Comparison of ENCODE assay signal across 9 mouse cellular contexts in the genomic region with DNA sequence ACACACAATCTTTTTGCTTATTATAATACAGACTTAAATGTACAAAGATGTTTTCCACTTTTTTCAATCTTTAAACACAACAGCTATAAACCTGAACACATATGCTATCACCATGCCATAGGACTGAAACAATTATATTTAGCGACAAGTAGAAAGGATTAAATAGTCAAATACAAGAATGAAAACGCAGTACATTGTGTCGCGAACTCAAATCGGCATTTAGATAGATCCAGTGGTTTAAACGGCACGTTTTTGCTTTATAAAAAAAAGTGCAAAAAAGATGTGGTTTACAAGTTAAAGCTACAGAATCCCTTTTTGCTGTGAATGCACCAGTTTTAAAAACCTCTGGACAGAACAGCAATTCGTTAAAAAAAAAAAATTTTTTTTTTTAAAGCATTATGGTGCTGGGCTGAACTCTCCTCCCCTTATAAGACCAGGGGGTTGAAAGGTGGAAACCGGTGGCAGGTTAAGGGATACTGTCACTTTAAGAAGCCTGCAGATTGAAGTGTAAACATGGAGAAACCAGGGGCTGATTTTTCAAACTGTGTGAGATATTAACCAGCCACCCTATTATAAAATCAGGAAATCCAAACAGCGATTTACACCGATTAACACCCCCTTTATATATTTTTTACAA. TPM values are rescaled to one million over a fixed set of nuclear protein-coding genes. Genes with fewer than 3 reads are reported as not detected.
A peak's percentile ranks its signal among the peaks of the same experiment; 100 is the strongest.
DNase-seq lines count a peak whose midpoint lies in the region; ATAC-seq lines count a peak whose summit lies in the region.
"Had no signal": no experiment of that assay in that cellular context is flagged by ENCODE, and none has a peak within 500 bp of the region (broad histone marks: within the 10 kb centered on the region; RNA-seq: fewer than 3 reads in every experiment).

No protein-coding gene starts in this region.

- no peak overlapping the region for H3K27ac ChIP-seq in heart, embryonic 11.5 days (ENCODE audit: low read depth, low read length)
- peak overlapping the region; percentile 51 for H3K27ac ChIP-seq in heart, embryonic 16.5 days (ENCODE audit: low read length)
- H3K27ac ChIP-seq in midbrain, embryonic 10.5 days (replicated peaks): peak overlapping the region; percentile 99

- DNase-seq in heart, adult 9 months (ENCODE audit: low spot score in 2 of 2): no peak
- DNase-seq in MN1 (ENCODE audit: low spot score): peak; percentile 35
- no peak for DNase-seq in midbrain, embryonic 10.5 days (ENCODE audit: low spot score)
- DNase-seq in gastrocnemius, postnatal 25 days: no peak
- DNase-seq in layer of hippocampus, adult 18-20 months (ENCODE audit: low spot score in 2 of 2): no peak
- no peak for DNase-seq in lung, adult 18-20 months

- H3K4me1 ChIP-seq in heart, embryonic 11.5 days (ENCODE audit: control insufficient read depth, insufficient read depth, low read length): peaks cover 18% of the 10 kb centered on the region
- H3K4me1 ChIP-seq in heart, embryonic 16.5 days (ENCODE audit: control insufficient read depth, insufficient read depth, low read length): peaks cover 17% of the 10 kb centered on the region
- H3K4me1 ChIP-seq in midbrain, embryonic 10.5 days: peaks cover 33% of the 10 kb centered on the region

- no peaks in the 10 kb centered on the region for H3K27me3 ChIP-seq in heart, embryonic 11.5 days (ENCODE audit: control insufficient read depth, insufficient read depth, low read length)
- no peaks in the 10 kb centered on the region for H3K27me3 ChIP-seq in heart, embryonic 16.5 days (ENCODE audit: control insufficient read depth, insufficient read depth, low read length)
- H3K27me3 ChIP-seq in midbrain, embryonic 10.5 days (ENCODE audit: low read depth, poor library complexity, severe bottlenecking): no peaks in the 10 kb centered on the region

- peak overlapping the region; percentile 69 for H3K4me2 ChIP-seq in heart, embryonic 11.5 days
- H3K4me2 ChIP-seq in heart, embryonic 16.5 days (ENCODE audit: low read depth, low read length): peak overlapping the region; percentile 68

- no peak for ATAC-seq in heart, embryonic 11.5 days (replicated peaks; ENCODE audit: insufficient number of reproducible peaks, low FRiP score, low TSS enrichment)
- no peak for ATAC-seq in heart, embryonic 16.5 days (replicated peaks; ENCODE audit: extremely low read depth, insufficient read depth, low FRiP score)

- no peaks in the 10 kb centered on the region for H3K9me3 ChIP-seq in heart, embryonic 11.5 days (replicated peaks; ENCODE audit: control insufficient read depth, low read length)
- H3K9me3 ChIP-seq in heart, embryonic 16.5 days (replicated peaks; ENCODE audit: control insufficient read depth, low read length): no peaks in the 10 kb centered on the region
- 0 out of 2 replicates have a peak, but pooled peaks cover 4% of the 10 kb centered on the region for H3K9me3 ChIP-seq in midbrain, embryonic 10.5 days (replicated peaks)

- peak overlapping the region; percentile 50 for H3K4me3 ChIP-seq in heart, embryonic 11.5 days (ENCODE audit: low read depth, low read length)
- H3K4me3 ChIP-seq in heart, embryonic 16.5 days (ENCODE audit: low read length): peak overlapping the region; percentile 65
- peak overlapping the region; percentile 83 for H3K4me3 ChIP-seq in midbrain, embryonic 10.5 days

- no peaks in the 10 kb centered on the region for H3K36me3 ChIP-seq in heart, embryonic 11.5 days (ENCODE audit: control insufficient read depth, insufficient read depth, low read length)
- 0 out of 2 replicates have a peak, but pooled peaks cover 5% of the 10 kb centered on the region for H3K36me3 ChIP-seq in heart, embryonic 16.5 days (ENCODE audit: control insufficient read depth, insufficient read depth)
- H3K36me3 ChIP-seq in midbrain, embryonic 10.5 days: peaks cover 44% of the 10 kb centered on the region
- H3K36me3 ChIP-seq: G1E had no signal

- WGBS in heart, embryonic 11.5 days (ENCODE audit: insufficient replicate concordance): 14% methylated on average over 11 of the region's 11 CpGs
- 3% methylated on average over 11 of the region's 11 CpGs for WGBS in heart, embryonic 16.5 days
- WGBS in midbrain, embryonic 10.5 days: 13% methylated on average over 11 of the region's 11 CpGs

- peak overlapping the region; percentile 65; the same call in 1 of the 2 replicates for H3K9ac ChIP-seq in heart, embryonic 11.5 days (ENCODE audit: low read depth, low read length)
- peak overlapping the region; percentile 76 for H3K9ac ChIP-seq in heart, embryonic 16.5 days (ENCODE audit: low read length)

RNA-seq across cellular contexts. Expression of gene Sox4, which starts 4.1 kb away (rescaled TPM):
- polyA plus RNA-seq in heart, embryonic 11.5 days (2014; fragmentation: Nextera tagmentation; extraction: Ambion mirVana): 45.6 and 47.0 TPM in 2 replicates
- polyA plus RNA-seq in heart, embryonic 16.5 days (2015; fragmentation: Nextera tagmentation; extraction: Ambion mirVana): 34.6 and 34.9 TPM in 2 replicates
- polyA plus RNA-seq in midbrain, embryonic 10.5 days (2016; fragmentation: Nextera tagmentation; extraction: Ambion mirVana): 65.0 and 94.6 TPM in 2 replicates
- 1 to 10 TPM; 4.8 to 5.3 TPM for total RNA-seq in gastrocnemius, postnatal 25 days (2021)
- total RNA-seq in layer of hippocampus, adult 18-20 months (2021): 10 to 100 TPM; 15.7 to 17.0 TPM
